8 mouse cellular contexts compared by ENCODE assay signal in genomic region chr11:117174098-117174892, GRCm38 (mm10). TPM values are rescaled to one million over a fixed set of nuclear protein-coding genes. Genes with fewer than 3 reads are reported as not detected.
DNase-seq lines count a peak whose midpoint lies in the region; ATAC-seq and TF ChIP-seq lines count a peak whose summit lies in the region.

No protein-coding gene starts in this region.

- no peaks in the 10 kb centered on the region for H3K79me2 ChIP-seq in heart, adult 2 months (replicated peaks; ENCODE audit: control insufficient read depth, insufficient read depth, low read length)

- intact Hi-C loops in heart, adult 2 months (cut with DNase I): loop anchor here (10.0 kb wide), 1 partner anchor 289 kb away; no protein-coding TSS in a partner anchor

- H3K27me3 ChIP-seq in heart, adult 2 months (ENCODE audit: control insufficient read depth, insufficient read depth, low read length): no peaks in the 10 kb centered on the region
- no peaks in the 10 kb centered on the region for H3K27me3 ChIP-seq in ES-Bruce4 (ENCODE audit: control insufficient read depth, insufficient read depth, low read length, poor library complexity, severe bottlenecking)
- no peaks in the 10 kb centered on the region for H3K27me3 ChIP-seq in forebrain, embryonic 16.5 days (replicated peaks; ENCODE audit: control insufficient read depth, insufficient read depth, low read length)
- no peaks in the 10 kb centered on the region for H3K27me3 ChIP-seq in liver, embryonic 13.5 days

- no peak for TF ChIP-seq POLR2A in heart, adult 2 months (IDR thresholded peaks at IDR 0.05; ENCODE audit: insufficient read depth, low read depth, low read length)
- TF ChIP-seq POLR2A in ES-Bruce4 (IDR thresholded peaks at IDR 0.05; ENCODE audit: insufficient read depth, low read length): no peak

- TF ChIP-seq CTCF in heart, adult 2 months (IDR thresholded peaks at IDR 0.05): no peak
- TF ChIP-seq CTCF in ES-Bruce4 (IDR thresholded peaks at IDR 0.05; ENCODE audit: low read depth, low read length): no peak

- TF ChIP-seq EP300 in heart, adult 2 months (IDR thresholded peaks at IDR 0.05; ENCODE audit: insufficient read depth, low read depth, low read length): no peak
- TF ChIP-seq EP300 in ES-Bruce4 (IDR thresholded peaks at IDR 0.05; ENCODE audit: insufficient read depth, low read depth, low read length): no peak

- H3K27ac ChIP-seq in heart, adult 2 months: peak overlapping the region; percentile 56
- 0 out of 2 replicates have a peak overlapping the region, but pooled peaks have one; percentile 27 for H3K27ac ChIP-seq in ES-Bruce4 (ENCODE audit: insufficient read depth, low read length)
- H3K27ac ChIP-seq in forebrain, embryonic 16.5 days (ENCODE audit: low read length): peak overlapping the region; percentile 9
- H3K27ac ChIP-seq in liver, embryonic 13.5 days: no peak overlapping the region; the same call in 1 of the 2 replicates

- peak overlapping the region; percentile 36 for H3K4me2 ChIP-seq in forebrain, embryonic 16.5 days (ENCODE audit: low read length)
- H3K4me2 ChIP-seq in liver, embryonic 13.5 days: peak overlapping the region; percentile 39

- H3K4me3 ChIP-seq in heart, adult 2 months: peak overlapping the region; percentile 23
- peak overlapping the region; percentile 64 for H3K4me3 ChIP-seq in ES-Bruce4 (ENCODE audit: low read depth, low read length)
- peak overlapping the region; percentile 17; the same call in 1 of the 2 replicates for H3K4me3 ChIP-seq in forebrain, embryonic 16.5 days (replicated peaks; ENCODE audit: low read length)
- peak overlapping the region; percentile 7 for H3K4me3 ChIP-seq in liver, embryonic 13.5 days (replicated peaks)

- no peaks in the 10 kb centered on the region for H3K9me3 ChIP-seq in ES-Bruce4 (replicated peaks; ENCODE audit: control insufficient read depth, insufficient read depth, low read length, poor library complexity, severe bottlenecking)
- H3K9me3 ChIP-seq in forebrain, embryonic 16.5 days (ENCODE audit: control insufficient read depth, low read length): no peaks in the 10 kb centered on the region
- no peaks in the 10 kb centered on the region for H3K9me3 ChIP-seq in liver, embryonic 13.5 days (replicated peaks)

- no peaks in the 10 kb centered on the region for H3K36me3 ChIP-seq in heart, adult 2 months (ENCODE audit: control insufficient read depth, insufficient read depth, low read length)
- no peaks in the 10 kb centered on the region for H3K36me3 ChIP-seq in ES-Bruce4 (ENCODE audit: control insufficient read depth, insufficient read depth, low read length, poor library complexity, severe bottlenecking)
- H3K36me3 ChIP-seq in forebrain, embryonic 16.5 days (ENCODE audit: control insufficient read depth, insufficient read depth): no peaks in the 10 kb centered on the region
- H3K36me3 ChIP-seq in liver, embryonic 13.5 days: no peaks in the 10 kb centered on the region

- WGBS in heart, adult 2 months: 34% methylated on average over 18 of the region's 18 CpGs
- 35% methylated on average over 18 of the region's 18 CpGs for WGBS in forebrain, embryonic 16.5 days
- 49% methylated on average over 18 of the region's 18 CpGs for WGBS in liver, embryonic 13.5 days (ENCODE audit: insufficient replicate concordance)

- H3K4me1 ChIP-seq in heart, adult 2 months (ENCODE audit: control insufficient read depth, insufficient read depth, low read length): peaks cover 2% of the 10 kb centered on the region; the same call in 1 of the 2 replicates
- H3K4me1 ChIP-seq in ES-Bruce4 (ENCODE audit: control insufficient read depth, insufficient read depth, low read length): no peaks in the 10 kb centered on the region
- H3K4me1 ChIP-seq in forebrain, embryonic 16.5 days (replicated peaks; ENCODE audit: control insufficient read depth, insufficient read depth, low read length): peaks cover 29% of the 10 kb centered on the region
- H3K4me1 ChIP-seq in liver, embryonic 13.5 days (replicated peaks): peaks cover 4% of the 10 kb centered on the region

- peak overlapping the region; percentile 21 for H3K9ac ChIP-seq in heart, adult 2 months (ENCODE audit: low read depth, low read length)
- peak overlapping the region; percentile 16 for H3K9ac ChIP-seq in ES-Bruce4 (ENCODE audit: low read depth, poor library complexity, severe bottlenecking)
- peak overlapping the region; percentile 35; the same call in 1 of the 2 replicates for H3K9ac ChIP-seq in forebrain, embryonic 16.5 days (replicated peaks; ENCODE audit: low read depth, low read length)
- H3K9ac ChIP-seq in liver, embryonic 13.5 days: no peak overlapping the region

- DNase-seq in heart, adult 2 months: peak in 1 of 2 experiments; percentile 20
- no peak for DNase-seq in heart, postnatal 4 days
- no peak for DNase-seq in liver, embryonic 13.5 days
- DNase-seq in Muller cell, postnatal 12 days (ENCODE audit: inconsistent ontology term): no peak
- no peak for DNase-seq in cerebellum, adult 8-10 months

- ATAC-seq in forebrain, embryonic 16.5 days: no peak
- no peak for ATAC-seq in liver, embryonic 13.5 days (ENCODE audit: low read depth)
- ATAC-seq in erythroid progenitor cell, adult 5-6 weeks (replicated peaks; ENCODE audit: low FRiP score, poor library complexity, severe bottlenecking): no peak

RNA-seq across cellular contexts. Expression of gene Sept9, which starts 25.2 kb away (rescaled TPM):
- total RNA-seq in heart, adult 2 months (2021): 10 to 100 TPM; 28.2 to 31.9 TPM
- polyA plus RNA-seq in heart, adult 2 months (2012; rRNA removed): 15.9 and 17.4 TPM in 2 replicates
- 10 to 100 TPM; 76.7 to 77.4 TPM for total RNA-seq in heart, postnatal 4 days (2021)
- polyA plus RNA-seq in ES-Bruce4 (2011; ENCODE audit: insufficient read depth, insufficient read length, low read depth, missing spikeins): 123 and 146 TPM in 2 replicates
- 120 and 128 TPM in 2 replicates for polyA plus RNA-seq in forebrain, embryonic 16.5 days (2015; fragmentation: Nextera tagmentation; extraction: Ambion mirVana)
- polyA plus RNA-seq in liver, embryonic 13.5 days (2015; fragmentation: Nextera tagmentation; extraction: Ambion mirVana): 44.1 and 55.5 TPM in 2 replicates
- 15.1 and 20.5 TPM in 2 replicates for total RNA-seq in erythroid progenitor cell, adult 5-6 weeks (2015; ENCODE audit: low replicate concordance)
- 16.0 and 18.6 TPM in 2 replicates for total RNA-seq in erythroid progenitor cell, adult 5-6 weeks (2017; ENCODE audit: low replicate concordance)

RNA-seq across cellular contexts. Expression of gene Sec14l1, which starts 59.3 kb away (rescaled TPM):
- total RNA-seq in heart, adult 2 months (2021): 10 to 100 TPM; 65.4 to 89.5 TPM
- polyA plus RNA-seq in heart, adult 2 months (2012; rRNA removed): 71.5 and 83.9 TPM in 2 replicates
- total RNA-seq in heart, postnatal 4 days (2021): 10 to 100 TPM; 78.4 to 81.7 TPM
- 77.5 and 77.7 TPM in 2 replicates for polyA plus RNA-seq in ES-Bruce4 (2011; ENCODE audit: insufficient read depth, insufficient read length, low read depth, missing spikeins)
- polyA plus RNA-seq in forebrain, embryonic 16.5 days (2015; fragmentation: Nextera tagmentation; extraction: Ambion mirVana): 76.9 and 83.7 TPM in 2 replicates
- polyA plus RNA-seq in liver, embryonic 13.5 days (2015; fragmentation: Nextera tagmentation; extraction: Ambion mirVana): 19.7 and 23.2 TPM in 2 replicates
- 27.4 and 32.3 TPM in 2 replicates for total RNA-seq in erythroid progenitor cell, adult 5-6 weeks (2015; ENCODE audit: low replicate concordance)
- 41.3 and 44.3 TPM in 2 replicates for total RNA-seq in erythroid progenitor cell, adult 5-6 weeks (2017; ENCODE audit: low replicate concordance)

Comparison
In these comparisons a context has a peak if more than half of its experiments do, and no peak if none do; other contexts are left out.
1. H3K4me3 ChIP-seq: peak in every context shown above with its lines; median percentile 64 in ES-Bruce4; 23 in heart, adult 2 months; 17 in forebrain, embryonic 16.5 days; 7 in liver, embryonic 13.5 days.